ENCODE assay signal across 15 mouse cellular contexts in the genomic region with DNA sequence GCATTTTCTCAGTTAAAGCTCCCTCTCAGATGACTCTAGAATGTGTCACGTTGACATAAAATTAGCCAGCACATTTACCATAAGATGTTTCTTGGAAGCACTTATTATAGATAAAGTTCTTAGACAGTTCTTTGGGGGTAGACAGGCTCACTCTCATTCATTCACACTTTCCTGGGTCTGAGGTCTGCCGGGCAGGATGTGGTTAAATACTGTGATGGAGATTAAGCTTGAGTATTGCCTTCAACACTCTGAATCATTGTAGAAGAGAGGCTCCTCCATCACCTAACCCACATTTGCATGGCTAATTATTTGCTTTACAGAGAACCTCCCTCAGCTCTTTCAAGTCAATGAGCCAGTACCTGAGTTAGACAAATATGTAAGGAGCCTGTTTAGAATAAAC. TPM values are rescaled to one million over a fixed set of nuclear protein-coding genes. Genes with fewer than 3 reads are reported as not detected.
A peak's percentile ranks its signal among the peaks of the same experiment; 100 is the strongest.
DNase-seq lines count a peak whose midpoint lies in the region; TF ChIP-seq lines count a peak whose summit lies in the region.
"Had no signal": no experiment of that assay in that cellular context is flagged by ENCODE, and none has a peak within 500 bp of the region (broad histone marks: within the 10 kb centered on the region; RNA-seq: fewer than 3 reads in every experiment).

No protein-coding gene starts in this region.

- peaks cover 6% of the 10 kb centered on the region for H3K4me1 ChIP-seq in thymus, adult 2 months (replicated peaks; ENCODE audit: control insufficient read depth, insufficient read depth, low read length)

- no peaks in the 10 kb centered on the region for H3K27me3 ChIP-seq in thymus, adult 2 months (ENCODE audit: control insufficient read depth, insufficient read depth, low read length)
- H3K27me3 ChIP-seq: embryonic facial prominence, embryonic 15.5 days; limb, embryonic 15.5 days had no signal

- peak; percentile 44 for DNase-seq in thymus, adult 2 months
- DNase-seq in thymus, adult 18-20 months: no peak
- DNase-seq in induced T-regulatory cell, adult 2 months (ENCODE audit: low read depth): peak; percentile 80
- peak; percentile 48 for DNase-seq in naive thymus-derived CD4-positive, alpha-beta T cell, adult 2 months (ENCODE audit: low read depth)
- DNase-seq in cerebellum, adult 18-20 months: no peak
- DNase-seq in gastrocnemius, postnatal 14 days: no peak
- DNase-seq in layer of hippocampus, adult 2 months (ENCODE audit: low spot score in 2 of 2): no peak
- DNase-seq in left cerebral cortex, postnatal 25 days (ENCODE audit: low spot score in 2 of 2): no peak
- DNase-seq: adrenal gland, postnatal 25 days; heart, postnatal 4 days; kidney, postnatal 36 days; lung, postnatal 4 days had no signal

- no peak for TF ChIP-seq CTCF in thymus, adult 2 months (IDR thresholded peaks at IDR 0.05; ENCODE audit: borderline replicate concordance, control insufficient read depth, extremely low read depth, insufficient read depth, low read length, poor library complexity)
- TF ChIP-seq CTCF in layer of hippocampus, adult 2 months (conservative IDR thresholded peaks at IDR 0.05): no peak

- no peaks in the 10 kb centered on the region for H3K36me3 ChIP-seq in thymus, adult 2 months (ENCODE audit: control insufficient read depth, insufficient read depth, low read length)
- H3K36me3 ChIP-seq: embryonic facial prominence, embryonic 15.5 days; limb, embryonic 15.5 days had no signal

- H3K27ac ChIP-seq in thymus, adult 2 months (ENCODE audit: control insufficient read depth, insufficient read depth, low read length): no peak overlapping the region
- H3K27ac ChIP-seq in layer of hippocampus, adult 2 months: no peak overlapping the region
- H3K27ac ChIP-seq: embryonic facial prominence, embryonic 15.5 days; limb, embryonic 15.5 days; stomach, postnatal 0 days had no signal

- intact Hi-C loops in gastrocnemius, postnatal 14 days (cut with DNase I; ENCODE audit: low total_unique reads): no loop called here
- intact Hi-C loops in left cerebral cortex, postnatal 25 days (cut with DNase I): no loop called here

- WGBS in thymus, adult 2 months: 6% methylated on average over 2 of the region's 2 CpGs

- no peak for TF ChIP-seq POLR2A in thymus, adult 2 months (IDR thresholded peaks at IDR 0.05; ENCODE audit: control insufficient read depth, extremely low read depth, insufficient read depth, low read length, poor library complexity)

- H3K4me3 ChIP-seq in thymus, adult 2 months (ENCODE audit: control insufficient read depth, insufficient read depth, low read length): no peak overlapping the region
- no peak overlapping the region for H3K4me3 ChIP-seq in layer of hippocampus, adult 2 months
- H3K4me3 ChIP-seq: embryonic facial prominence, embryonic 15.5 days; limb, embryonic 15.5 days had no signal

RNA-seq across cellular contexts. Expression of a gene that starts 24.9 kb away (rescaled TPM):
- polyA plus RNA-seq in thymus, adult 2 months (2012; rRNA removed): 7.3 and 7.5 TPM in 2 replicates
- total RNA-seq in gastrocnemius, postnatal 14 days (2021): 10 to 100 TPM; 10.2 to 12.9 TPM
- 10 to 100 TPM; 27.7 to 30.3 TPM for total RNA-seq in layer of hippocampus, adult 2 months (2021)
- 10 to 100 TPM; 26.3 to 32.6 TPM for total RNA-seq in left cerebral cortex, postnatal 25 days (2021)

Comparison
In these comparisons a context has a peak if more than half of its experiments do, and no peak if none do; other contexts are left out.
1. DNase-seq: peak in thymus, adult 2 months (single experiment), induced T-regulatory cell, adult 2 months (single experiment) and naive thymus-derived CD4-positive, alpha-beta T cell, adult 2 months (single experiment); none in thymus, adult 18-20 months (0 of 2), cerebellum, adult 18-20 months (0 of 2), gastrocnemius, postnatal 14 days (single experiment), layer of hippocampus, adult 2 months (0 of 2) and left cerebral cortex, postnatal 25 days (0 of 2).